Mouse (Mus musculus): ENCODE results near the gene Foxa2.

Gene Foxa2

DNA sequence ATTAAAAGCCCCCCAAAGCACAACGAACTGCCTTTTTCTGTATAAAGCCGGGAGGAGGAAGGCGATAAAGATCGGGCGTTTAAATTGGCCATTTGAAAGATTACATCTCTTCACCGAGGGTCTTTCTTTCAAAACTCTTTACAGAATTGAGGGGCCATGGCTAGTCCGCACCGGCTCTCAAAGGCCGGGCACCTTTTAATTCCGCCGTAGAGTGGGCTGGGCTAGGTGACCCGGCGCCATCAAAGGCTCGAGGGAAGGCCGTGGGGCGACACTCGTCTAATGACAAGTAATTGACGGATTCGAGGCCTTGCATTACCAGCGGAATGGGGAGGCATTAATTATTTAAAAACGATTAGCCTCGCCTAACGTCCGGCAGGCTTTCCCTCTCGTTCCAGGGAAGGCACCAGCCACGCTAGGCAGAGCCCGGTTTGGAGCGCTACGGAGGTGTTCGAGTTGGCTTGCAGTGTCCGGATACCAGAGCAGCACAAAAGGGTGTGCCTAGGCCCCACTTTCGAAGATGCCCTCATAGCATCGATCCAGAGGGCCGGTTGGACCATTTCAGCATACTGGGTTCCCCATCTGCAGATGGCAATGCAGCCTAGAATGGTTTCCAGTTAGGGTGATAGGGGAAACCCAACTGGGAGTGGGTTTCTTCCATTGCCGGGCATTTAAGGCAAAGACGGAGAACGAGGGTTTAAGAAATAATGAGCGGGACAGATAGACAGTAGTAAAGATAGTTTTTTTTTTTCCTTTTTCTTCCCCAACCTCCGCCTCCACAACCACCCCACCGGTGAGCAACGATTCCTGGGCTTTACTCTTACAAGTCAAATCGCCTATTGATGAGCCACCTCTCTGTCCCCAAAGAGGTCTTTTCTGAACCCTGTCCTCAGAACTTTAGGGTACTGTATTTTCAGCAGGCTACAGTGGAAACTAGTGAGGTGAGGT is 8.1 kb downstream of the Foxa2 start:
- no peak for DNase-seq

DNA sequence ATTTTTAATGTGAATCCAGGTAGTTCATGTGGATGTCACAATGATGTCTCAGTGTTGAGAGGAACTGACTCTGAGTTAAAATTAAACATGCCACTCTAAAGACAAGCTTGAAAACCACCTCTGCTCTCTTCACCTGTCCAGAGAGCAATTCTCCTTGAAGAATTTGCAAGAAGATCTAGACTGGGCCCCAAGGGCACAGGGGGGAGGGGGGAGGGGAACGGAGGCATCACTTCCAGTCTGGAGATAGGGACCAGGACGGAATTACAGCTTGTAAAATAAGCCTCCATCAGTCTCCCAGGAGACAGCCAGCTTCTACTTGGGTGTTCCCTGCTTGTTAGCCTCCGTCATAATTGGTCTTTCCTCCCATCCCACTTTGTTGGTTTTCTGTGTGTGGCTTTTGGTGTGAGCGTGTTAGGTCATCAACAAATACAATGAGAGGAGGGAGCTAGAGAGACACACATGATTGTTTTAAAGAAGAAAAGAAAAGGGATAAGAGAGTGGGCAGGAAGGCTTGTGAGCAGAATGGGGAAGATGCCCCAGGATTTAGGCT is 10.1 kb downstream of the Foxa2 start:
- DNase-seq = no peak

DNA sequence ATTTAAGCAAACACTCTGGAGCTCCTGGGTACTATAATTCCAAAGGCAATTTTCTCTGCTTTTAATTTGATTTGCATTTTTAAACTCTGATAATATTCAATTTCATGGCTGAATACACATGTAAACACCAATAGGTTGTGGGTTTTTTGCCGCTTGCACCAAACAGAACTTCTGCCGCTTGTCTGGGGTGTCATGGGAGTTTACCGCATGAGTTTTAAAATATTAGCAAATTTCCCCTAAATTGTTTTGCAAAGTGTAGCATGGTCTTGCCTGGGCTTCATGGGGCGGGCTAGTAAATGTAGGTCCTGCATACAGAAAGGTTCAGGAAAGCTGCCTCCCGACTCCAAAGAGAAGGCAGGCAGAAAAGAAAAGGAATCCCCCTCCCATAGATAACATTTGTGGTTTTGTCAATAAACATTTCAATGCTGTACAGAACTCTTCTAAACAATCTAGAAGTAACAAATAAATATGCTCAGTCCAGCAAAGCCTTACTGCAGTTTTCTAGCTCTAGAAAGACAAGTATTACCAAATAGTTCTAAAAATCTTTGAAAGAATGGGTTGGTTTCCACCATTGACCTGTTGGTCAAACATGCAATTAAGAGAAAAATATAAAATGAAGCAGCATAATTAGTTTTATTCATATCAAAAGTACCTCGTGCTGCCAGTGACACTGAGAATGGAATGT is 15.6 kb downstream of the Foxa2 start:
- DNase-seq = no peak

DNA sequence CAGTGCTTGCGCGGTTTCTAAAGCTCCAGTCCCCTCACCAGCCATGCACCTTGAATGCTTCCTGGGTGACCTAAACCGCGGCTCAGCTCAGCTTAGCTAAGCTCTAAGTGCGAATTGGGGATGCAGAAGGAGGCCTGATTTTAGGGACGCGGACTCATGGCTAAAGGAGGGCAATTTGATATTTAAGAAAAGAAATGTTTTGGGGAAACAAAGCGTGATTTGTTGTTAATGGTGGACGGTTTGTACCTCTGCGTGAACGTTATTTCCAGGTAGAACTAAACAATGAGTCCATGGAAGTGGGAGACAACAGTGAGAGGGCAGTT is 16.2 kb downstream of the Foxa2 start:
- DNase-seq = no peak

DNA sequence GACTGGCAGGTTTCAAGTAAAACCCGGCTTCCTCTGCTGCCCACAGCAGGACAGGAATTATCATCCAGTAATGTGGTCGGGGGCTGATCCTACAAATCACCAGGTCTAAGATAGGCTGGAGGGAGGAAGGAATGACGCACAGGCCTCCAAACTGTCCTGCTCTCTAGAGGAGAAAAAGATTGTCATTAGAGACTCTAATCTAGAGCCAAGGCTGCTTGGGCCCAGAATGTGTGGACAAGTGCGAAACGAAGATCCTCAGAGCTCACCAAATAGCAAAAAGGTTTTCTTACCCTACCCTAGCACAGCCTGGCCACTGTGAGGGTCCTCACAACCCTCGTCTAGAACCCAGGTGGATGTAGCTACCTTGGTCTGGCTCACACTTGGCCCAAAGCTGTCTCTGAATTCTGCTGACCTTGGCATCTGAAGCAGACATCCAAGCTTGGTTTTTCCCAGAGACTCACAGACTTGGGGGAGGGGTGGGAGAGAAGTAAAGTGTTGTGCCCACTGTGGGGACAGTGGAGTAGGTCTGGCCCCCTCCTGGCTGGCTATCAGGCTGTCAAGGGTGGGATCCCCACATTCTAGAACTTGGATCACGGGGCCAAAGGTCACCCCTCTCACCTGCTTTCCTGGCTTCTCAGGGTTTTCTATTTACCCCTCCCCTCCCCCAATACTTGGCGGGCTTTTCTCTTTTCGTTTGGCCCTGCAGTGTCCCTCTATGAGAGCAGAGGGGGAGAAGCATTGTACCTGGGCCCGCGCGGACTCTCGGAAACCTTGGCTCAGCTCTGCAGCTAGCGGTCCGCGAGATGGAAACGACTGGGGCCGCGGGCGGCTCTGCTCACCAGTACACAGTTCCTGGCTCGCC is 16.8 kb downstream of the Foxa2 start:
- no peak for DNase-seq

DNA sequence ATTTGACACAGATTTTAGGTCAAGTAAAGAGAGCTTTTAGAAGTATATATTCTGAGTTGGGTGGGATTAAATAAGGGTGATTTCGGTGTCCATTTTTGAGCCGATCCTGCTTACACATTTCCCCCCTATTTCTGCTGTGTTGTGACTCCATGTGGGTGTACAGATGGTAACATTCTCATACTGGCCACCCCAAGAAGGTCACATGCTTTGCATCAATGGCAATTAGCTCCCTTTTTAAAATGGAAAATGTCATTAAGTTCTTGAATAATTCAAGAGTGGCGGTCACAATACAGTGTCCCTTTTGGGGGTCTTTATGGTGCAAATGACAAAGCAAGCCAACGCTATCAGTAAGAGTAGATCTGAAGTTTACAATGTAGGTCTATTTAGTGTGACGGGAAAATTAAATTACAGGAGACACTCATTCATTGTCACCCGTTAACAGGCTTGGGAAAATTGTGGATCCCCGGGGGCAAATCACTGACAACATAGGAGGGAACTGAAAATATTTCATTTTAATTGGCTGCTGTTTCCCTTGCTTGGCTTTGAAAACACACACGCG is 17.6 kb downstream of the Foxa2 start:
- DNase-seq = no peak

DNA sequence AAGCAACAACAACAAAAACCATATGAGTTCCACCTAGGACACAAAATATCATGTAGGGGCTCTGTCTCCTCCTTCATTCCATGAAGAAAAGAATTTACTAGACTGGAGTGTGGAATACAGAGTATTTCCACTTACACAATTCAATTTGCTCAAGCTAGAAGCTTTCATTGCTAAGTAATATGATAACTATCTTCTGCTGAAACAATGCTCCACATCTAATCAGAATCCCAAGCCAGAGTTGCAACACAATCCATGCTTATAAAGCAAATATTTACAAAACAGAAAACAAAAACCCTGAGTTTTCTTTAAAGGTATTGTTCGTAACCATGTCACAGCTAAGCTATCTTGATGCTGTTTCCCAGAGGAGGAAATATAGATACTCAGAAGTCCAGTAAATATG is 20.4 kb downstream of the Foxa2 start:
- DNase-seq = no peak

DNA sequence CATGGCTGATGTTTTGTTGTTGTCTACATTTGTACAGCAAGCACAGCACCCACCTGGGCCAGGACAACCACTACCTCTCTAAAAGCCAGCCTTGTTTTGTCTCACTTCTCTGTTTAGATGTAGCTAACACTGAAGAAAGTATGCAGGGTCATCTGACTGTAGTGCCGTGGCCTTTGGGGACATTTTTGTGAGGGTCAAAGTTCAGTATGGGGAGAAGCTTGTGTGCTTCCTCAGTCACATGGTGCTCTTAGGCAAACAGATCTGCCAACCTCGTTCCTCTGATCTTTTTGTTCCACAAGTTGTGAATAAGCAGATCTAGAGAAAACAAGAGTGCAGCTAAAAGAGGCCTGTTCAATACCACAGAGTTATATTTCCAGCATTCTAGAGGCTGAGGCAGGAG is 21.3 kb downstream of the Foxa2 start:
- no peak for DNase-seq

DNA sequence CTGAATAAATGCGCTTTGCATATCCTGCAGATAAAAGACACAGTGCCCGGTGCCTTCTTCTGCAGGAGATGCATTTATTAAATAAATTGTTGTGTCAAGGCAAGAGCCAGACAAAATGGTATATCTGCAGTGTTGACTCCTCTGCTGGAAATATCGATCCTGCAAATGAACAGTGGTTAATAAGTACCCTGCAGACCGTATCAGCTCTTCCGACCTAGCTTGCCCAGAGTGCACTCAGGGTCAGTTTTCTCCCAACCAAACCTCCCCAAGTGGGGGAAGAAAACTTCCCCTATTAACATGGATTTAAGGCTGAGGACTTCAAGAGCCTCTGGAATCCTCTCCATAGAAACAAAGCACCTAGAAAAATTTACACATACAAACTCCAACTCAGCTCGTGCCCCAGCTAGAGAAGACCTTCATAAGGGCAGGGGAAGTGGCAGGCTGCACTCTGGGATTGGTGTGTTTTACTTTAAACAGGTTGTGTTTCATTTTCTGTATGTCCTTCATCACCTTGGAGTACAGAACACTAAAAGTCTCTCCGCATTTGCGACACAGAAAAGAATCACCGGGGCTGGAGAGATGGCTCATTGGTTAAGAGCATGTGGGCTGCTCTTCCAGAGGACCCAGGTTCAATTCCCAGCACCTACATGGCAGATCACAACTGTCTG is 22.4 kb downstream of the Foxa2 start:
- DNase-seq = no peak

DNA sequence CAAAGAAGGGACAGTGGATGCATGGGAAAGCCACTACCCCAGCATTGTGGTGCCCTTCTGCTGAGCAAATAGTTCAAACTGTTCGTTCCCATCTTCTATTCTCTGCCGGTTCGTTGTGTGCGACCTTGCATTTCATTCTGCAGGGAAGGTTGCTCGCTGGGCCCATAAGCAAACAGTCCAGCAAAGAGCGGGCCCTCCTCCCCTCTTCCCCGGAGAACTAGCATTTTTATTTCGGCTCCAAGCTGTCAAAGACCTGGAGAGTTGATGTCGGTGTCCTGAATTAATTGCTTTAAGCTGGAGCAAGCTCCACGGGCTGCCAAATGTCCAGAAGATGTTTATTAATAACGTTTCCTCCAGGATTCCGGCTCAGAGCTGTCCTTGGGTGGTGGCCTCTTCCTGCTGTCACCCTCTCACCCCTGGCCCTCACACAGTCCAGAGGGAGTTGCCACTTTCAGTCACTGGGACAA is 23.4 kb downstream of the Foxa2 start:
- no peak for DNase-seq

DNA sequence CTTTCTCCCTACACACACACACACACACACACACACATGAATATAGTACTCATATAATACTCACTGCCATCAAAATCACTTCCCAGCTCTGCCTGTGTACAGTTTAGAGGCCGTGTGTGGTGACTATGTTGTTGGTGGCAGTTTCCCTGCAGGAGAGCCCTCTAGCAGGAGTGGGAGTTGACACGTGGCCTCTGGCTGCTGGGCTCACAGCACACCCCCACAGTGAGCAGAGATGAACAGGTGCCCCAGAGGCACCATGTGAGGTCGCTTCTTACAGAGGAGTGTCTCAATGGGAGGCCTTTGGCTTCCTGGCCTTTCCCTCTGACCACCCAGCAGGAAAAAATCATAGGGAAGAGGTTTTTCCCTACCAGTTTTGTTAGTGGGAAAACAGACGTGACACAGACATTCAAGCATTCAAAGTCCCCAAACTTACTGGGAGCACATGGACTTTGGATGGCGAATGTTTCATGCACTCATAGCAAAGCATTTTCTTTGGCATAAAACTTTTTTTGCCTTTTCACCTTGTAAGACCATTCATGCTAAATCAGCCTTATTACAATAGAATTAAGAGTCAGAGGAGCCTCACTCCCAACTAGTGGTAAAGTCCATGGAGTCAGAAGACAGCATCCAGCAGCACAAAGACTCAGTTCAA is 24.7 kb downstream of the Foxa2 start:
- no peak for DNase-seq

DNA sequence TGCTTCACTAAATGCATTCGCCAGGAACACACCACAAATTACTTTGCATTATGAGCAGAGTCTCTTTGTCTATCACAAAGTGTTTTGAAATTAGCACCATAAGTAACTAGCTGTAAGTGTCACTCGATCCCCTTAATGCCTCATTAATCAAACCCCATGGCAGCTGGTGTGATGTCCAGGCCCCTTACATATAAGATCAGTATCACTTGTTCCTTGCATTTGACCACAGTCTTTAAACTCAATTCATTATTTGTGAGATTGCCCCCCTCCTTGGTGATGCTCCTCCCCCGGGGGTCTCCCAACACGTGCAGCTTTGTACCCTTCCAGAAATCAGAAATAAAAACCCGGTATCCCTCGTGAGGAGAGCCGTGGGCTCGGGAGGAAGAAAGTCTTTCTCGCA is 25.8 kb downstream of the Foxa2 start:
- no peak for DNase-seq

DNA sequence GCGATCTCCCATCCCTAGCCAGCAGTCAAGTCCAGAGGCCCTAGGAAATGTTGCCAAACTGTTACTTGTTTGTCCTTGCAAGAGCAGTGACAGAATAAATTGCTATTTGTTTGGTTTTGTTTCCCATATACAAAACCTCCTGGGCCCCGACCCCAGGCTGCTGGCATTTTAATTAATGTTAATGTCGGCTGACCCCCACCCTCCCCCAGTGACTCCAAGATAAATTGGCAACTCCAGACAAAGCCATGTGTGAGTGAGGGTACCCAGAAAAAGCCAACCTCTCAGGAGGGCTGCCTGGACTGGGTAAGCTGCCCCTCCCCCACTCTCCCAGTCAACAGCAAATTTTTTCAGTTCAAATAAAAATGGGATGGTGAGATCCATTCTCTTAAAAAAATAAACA is 26.6 kb downstream of the Foxa2 start:
- no peak for DNase-seq

DNA sequence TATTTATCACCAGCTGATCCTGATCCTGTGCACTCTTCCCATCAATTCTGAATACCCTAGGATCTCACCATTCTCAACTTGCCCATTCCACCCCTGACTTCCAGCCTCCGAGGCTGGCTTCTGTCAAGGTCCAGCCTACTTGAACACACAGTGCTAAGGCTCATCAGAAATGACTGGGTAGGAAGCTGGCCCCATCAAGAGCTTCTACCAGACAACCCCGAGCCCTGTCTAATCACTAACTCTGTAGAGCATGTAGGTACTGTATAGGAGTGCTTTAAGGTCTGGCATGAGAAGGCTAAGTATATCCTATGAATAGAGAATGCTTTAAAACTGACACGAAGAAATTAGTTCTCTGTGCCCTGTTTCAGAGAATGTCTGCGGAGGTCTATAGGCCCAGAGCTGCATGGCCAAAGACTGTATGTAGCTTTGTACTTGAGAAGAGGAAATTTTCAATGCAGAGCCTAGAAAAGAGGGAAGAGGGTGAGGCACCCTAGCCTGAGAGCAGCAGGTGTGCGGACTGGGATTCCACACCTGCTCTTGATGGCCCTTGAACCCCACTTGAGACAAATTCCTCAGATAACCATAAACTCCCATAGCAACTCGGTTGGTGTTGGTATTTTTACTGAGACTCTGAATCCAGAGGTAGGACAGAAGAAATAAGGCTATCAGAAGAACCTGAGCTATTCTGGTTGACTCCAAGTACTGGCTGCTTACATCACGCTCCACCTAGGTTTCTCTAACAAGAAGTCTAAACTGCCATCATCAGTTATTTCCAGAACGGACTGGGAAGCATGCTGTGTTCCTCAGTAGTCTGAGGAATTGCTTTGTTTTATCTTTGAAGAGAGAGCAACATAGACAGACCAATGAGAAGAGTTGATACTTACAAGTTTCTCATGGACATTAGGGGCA is 28.7 kb downstream of the Foxa2 start:
- DNase-seq = no peak

DNA sequence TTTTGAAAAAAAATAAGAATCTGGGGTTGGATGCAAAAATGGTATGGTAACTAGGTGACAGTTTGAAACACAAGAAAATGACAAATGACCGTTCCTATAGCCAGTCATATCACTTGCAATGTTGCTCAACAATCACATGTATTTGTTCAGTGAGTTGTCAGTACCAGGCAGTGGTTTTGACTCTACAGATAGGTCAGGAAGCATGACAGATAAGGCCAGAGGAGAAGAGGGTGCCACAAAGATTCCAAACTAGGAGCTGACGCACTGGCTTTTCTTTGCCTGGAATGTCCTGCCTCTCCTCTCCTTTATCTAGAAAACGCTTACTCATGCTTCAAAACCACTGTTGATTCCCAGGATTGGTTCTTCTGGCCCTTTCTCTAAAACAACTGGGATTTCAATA is 33.4 kb downstream of the Foxa2 start:
- no peak for DNase-seq

DNA sequence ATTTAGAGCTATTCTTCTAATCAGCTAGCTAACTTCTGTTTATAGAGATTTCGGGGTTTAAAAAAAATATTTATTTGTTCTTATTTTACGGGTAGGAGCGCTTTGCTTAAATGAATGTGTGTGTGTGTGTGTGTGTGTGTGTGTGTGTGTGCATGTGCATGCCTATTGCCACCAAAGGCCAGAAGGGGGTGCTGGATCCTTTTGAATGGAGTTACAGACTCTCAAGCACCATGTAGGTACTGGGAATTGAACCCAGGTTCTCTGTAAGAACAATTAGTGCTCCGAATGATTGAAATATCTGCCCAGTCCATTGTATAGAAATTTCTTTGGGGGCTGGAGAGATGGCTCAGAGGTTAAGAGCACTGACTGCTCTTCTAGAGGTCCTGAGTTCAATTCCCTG is 37.7 kb downstream of the Foxa2 start:
- DNase-seq = no peak

DNA sequence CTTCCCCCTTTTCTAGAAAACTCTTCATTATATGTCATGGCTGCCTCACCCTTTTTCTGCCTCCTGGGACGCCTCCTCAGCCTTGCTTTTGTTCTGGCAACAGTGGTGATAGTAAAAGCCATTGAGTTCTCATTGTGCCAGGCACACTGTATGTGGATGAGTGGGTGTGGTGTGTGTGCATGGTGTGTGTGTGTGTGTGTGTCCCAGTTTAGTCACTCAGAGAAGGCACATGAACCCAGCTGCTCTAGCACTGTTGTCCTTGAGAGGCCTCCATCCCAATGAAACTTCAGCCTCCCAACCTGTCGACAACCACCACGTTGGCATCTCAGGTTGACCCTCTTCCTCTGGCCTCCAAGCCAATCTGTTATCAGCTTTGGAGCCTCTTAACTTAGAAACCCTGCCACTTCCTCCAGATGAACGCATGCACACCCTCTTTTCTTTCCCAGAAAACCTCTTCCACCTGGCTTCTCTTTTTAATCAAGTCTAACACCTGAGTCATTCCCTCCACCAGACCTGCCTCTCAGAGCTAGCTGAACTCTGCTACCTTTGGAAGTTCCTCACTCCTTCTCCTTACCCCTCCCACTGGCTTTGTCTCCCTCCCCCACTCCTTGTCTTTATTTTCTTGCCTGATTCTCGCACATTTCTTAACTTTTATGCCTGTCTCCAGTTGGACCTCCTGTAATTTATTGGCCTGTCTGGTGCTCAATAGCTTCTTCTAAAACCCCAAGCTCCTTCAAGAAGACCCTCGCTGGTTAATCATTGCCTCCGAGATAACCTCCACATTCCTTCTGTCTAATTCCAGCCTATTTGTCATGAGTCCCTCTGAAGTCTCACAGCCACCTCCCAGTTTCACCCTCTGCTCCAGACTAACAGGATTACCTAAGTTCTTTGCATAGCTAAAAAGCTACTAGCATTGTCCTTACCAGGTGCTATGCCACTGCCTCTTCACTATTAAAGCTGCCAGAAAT is 41.9 kb downstream of the Foxa2 start:
- DNase-seq = no peak

DNA sequence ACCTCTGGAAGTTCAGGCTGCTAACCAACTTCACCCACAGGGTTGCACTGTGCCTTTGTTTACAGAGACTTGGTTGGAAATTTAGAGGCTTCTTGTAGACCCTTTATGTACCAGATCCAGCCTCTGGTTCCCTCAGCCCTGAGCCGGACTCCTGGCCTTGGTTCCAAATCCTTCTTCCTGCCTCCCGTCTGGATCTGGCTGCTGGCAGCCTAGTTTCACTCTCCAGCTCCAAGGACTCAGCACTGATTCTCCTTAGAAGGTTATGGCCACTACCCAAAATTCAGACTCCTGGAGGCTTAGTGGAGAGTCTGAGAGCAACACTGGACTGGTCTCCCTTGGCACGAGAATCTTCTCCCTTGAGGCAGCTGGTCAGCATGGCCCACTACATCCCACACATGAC is 43.3 kb downstream of the Foxa2 start:
- DNase-seq = no peak

Measured in thymus, postnatal 36 days (tissue).